Mouse (Mus musculus): ENCODE measurements at regions not wholly inside any gene's neighbourhood (a gene's known extent, or its start where the extent isn't known, plus 50 kb on each side); places are given as distances from the start of the nearest gene placed in this dataset.

GRCm38 (mm10) chr7:95689161-95689833 lies 481.7 kb upstream of the Tenm4 start:
- no peak for DNase-seq

- no peak for DNase-seq
Observed at GRCm38 (mm10) chr7:95699506-95699905, 471.5 kb upstream of the Tenm4 start.

- DNase-seq: no peak
Observed at GRCm38 (mm10) chr7:95710088-95710487, 461.0 kb upstream of the Tenm4 start.

GRCm38 (mm10) chr7:95720083-95720482 lies 451.0 kb upstream of the Tenm4 start:
- DNase-seq: no peak

- DNase-seq: no peak
Observed at GRCm38 (mm10) chr7:95725716-95726487, 445.1 kb upstream of the Tenm4 start.

GRCm38 (mm10) chr7:95733807-95734206 lies 437.2 kb upstream of the Tenm4 start:
- no peak for DNase-seq

GRCm38 (mm10) chr7:95734587-95734986 lies 436.5 kb upstream of the Tenm4 start:
- no peak for DNase-seq

- no peak for DNase-seq
Observed at GRCm38 (mm10) chr7:95736716-95737115, 434.3 kb upstream of the Tenm4 start.

GRCm38 (mm10) chr7:95738725-95739245 lies 432.3 kb upstream of the Tenm4 start:
- peak in 1 of 2 experiments; percentile 0 for DNase-seq

- DNase-seq: no peak
Observed at GRCm38 (mm10) chr7:95739779-95740178, 431.3 kb upstream of the Tenm4 start.

GRCm38 (mm10) chr7:95758375-95758774 lies 412.7 kb upstream of the Tenm4 start:
- no peak for DNase-seq

- DNase-seq: no peak
Observed at GRCm38 (mm10) chr7:95760945-95761661, 409.9 kb upstream of the Tenm4 start.

GRCm38 (mm10) chr7:95766356-95767150 lies 404.5 kb upstream of the Tenm4 start:
- DNase-seq: no peak

- no peak for DNase-seq
Observed at GRCm38 (mm10) chr7:95784523-95784922, 386.5 kb upstream of the Tenm4 start.

GRCm38 (mm10) chr7:95787543-95787942 lies 383.5 kb upstream of the Tenm4 start:
- no peak for DNase-seq

- DNase-seq: no peak
Observed at GRCm38 (mm10) chr7:95787951-95788350, 383.1 kb upstream of the Tenm4 start.

- DNase-seq: no peak
Observed at GRCm38 (mm10) chr7:95789424-95789823, 381.6 kb upstream of the Tenm4 start.

GRCm38 (mm10) chr7:95799022-95799421 lies 372.0 kb upstream of the Tenm4 start:
- no peak for DNase-seq

- DNase-seq: no peak
Observed at GRCm38 (mm10) chr7:95809626-95810025, 361.4 kb upstream of the Tenm4 start.

- DNase-seq: peak; percentile 3 to 5
Observed at GRCm38 (mm10) chr7:95810096-95810495, 360.9 kb upstream of the Tenm4 start.

GRCm38 (mm10) chr7:95814865-95815264 lies 356.2 kb upstream of the Tenm4 start:
- DNase-seq: no peak

- DNase-seq: no peak
Observed at GRCm38 (mm10) chr7:95823539-95823938, 347.5 kb upstream of the Tenm4 start.

Measured in adrenal gland, postnatal 36 days (tissue).